Mouse (Mus musculus) lung, postnatal 4 days (tissue): ENCODE data around the gene Zfp735.

Experiments used
- DNase-seq, 2 experiments: peaks; one replicate each; pipeline ENCODE4 v3.0.0; 2021

Zfp735 gene

DNA sequence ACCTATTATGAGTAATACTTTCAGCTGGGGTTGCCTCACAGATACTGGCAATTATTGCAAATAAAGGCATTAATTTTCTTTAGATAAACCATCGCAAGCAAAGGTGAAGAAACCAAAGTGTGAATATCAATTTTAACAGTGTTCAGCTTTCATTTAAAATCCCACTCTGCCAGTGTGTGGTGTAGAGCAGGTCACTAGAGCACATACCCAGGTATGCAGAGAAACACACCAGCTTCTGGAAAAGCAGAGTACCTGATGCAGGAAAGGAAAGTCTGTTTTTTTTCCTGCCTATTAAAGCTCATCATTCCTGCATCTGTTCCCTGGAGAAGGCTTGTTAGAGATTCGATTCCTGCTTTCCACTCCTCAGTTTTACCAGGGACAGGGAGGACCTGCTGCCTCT is at the start of gene Zfp735:
Zfp735 (plus strand) TSS at position 301 of the 400 bp plus-strand sequence.
- no peak for DNase-seq

DNA sequence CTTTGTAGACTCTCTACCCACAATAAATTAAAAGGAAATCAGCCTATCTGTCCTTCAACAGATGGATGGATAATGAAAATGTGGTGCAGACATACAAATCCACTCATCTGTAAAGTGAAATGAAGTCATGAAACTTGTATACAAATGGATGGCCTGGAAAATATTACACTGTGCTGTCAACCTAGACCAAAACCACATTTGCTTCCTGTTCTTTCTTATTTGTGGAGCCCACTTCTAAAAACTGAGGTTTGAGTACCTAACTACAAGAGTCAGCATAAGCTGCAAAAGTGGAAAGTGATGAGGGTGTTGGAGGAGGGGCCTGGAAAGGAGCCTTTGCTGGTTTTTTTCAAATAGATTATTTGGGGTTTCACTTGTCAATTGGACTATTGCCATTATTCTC is 70.5 kb downstream of the Zfp735 start:
- no peak for DNase-seq
